Mouse (Mus musculus) effector memory CD4-positive, alpha-beta T cell, adult 5 months (primary cell): ENCODE data around the gene Kif2c. TPM values are rescaled to one million over a fixed set of nuclear protein-coding genes. Genes with fewer than 3 reads are reported as not detected.

Experiments
- polyA plus RNA-seq: library from polyadenylated mRNA; unstranded; fragments of 100-300 nt; shearing (Covaris generic); gene quantifications from one replicate; pipeline ENCODE4 v1.2.1, GENCODE M21; 2017

The Kif2c gene
- polyA plus RNA-seq: 0.32 TPM

GRCm38 (mm10) chr4:117181863-117182758 lies at the start of gene Kif2c:
Kif2c (minus strand) TSS chr4:117182639.

GRCm38 (mm10) chr4:117155792-117156355 lies 26.6 kb downstream of the Kif2c start, which contains the start of gene Rps8:
Rps8 (minus strand) TSS chr4:117156243.

GRCm38 (mm10) chr4:117133817-117134600 lies 48.4 kb downstream of the Kif2c start, which contains the start of gene Plk3:
Plk3 (minus strand) TSS chr4:117133963.

GRCm38 (mm10) chr4:117126675-117127290 lies 55.7 kb downstream of the Kif2c start, which contains the start of gene Tctex1d4:
Tctex1d4 (plus strand) TSS chr4:117126794.

GRCm38 (mm10) chr4:117125348-117125909 lies 57.0 kb downstream of the Kif2c start, which contains the start of gene Btbd19:
Btbd19 (minus strand) TSS chr4:117125725.

Other genes starting within 250 kb of the Kif2c start
- gene Urod, start 188.2 kb downstream of the Kif2c start, polyA plus RNA-seq: 40.9 TPM
- gene Hectd3, start 187.3 kb downstream of the Kif2c start, polyA plus RNA-seq: 25.3 TPM
- 20.9 TPM for gene Eif2b3, start 163.2 kb downstream of the Kif2c start, polyA plus RNA-seq
- not detected for gene Ptch2, start 86.6 kb downstream of the Kif2c start, polyA plus RNA-seq
- 32.3 TPM for gene Btbd19, start 56.9 kb downstream of the Kif2c start, polyA plus RNA-seq
- 0.56 TPM for gene Tctex1d4, start 55.8 kb downstream of the Kif2c start, polyA plus RNA-seq
- gene Plk3, start 48.7 kb downstream of the Kif2c start, polyA plus RNA-seq: 270 TPM
- 490 TPM for gene Rps8, start 26.4 kb downstream of the Kif2c start, polyA plus RNA-seq
- not detected for gene Tmem53, start 69.3 kb upstream of the Kif2c start, polyA plus RNA-seq
- not detected for gene Armh1, start 69.5 kb upstream of the Kif2c start, polyA plus RNA-seq